Mouse (Mus musculus): ENCODE results near the gene Frzb.

Frzb gene

GRCm38 (mm10) chr2:80430357-80431053, 16.9 kb downstream of the Frzb start:
- no peak for DNase-seq (ENCODE audit: low read depth, low spot score)

GRCm38 (mm10) chr2:80423116-80423515, 24.3 kb downstream of the Frzb start:
- no peak for DNase-seq (ENCODE audit: low read depth, low spot score)

- DNase-seq (ENCODE audit: low read depth, low spot score): no peak
These were observed 25.4 kb downstream of the Frzb start for GRCm38 (mm10) chr2:80421990-80422389.

GRCm38 (mm10) chr2:80416286-80416685, 31.1 kb downstream of the Frzb start:
- DNase-seq (ENCODE audit: low read depth, low spot score): no peak

- no peak for DNase-seq (ENCODE audit: low read depth, low spot score)
These were observed 33.0 kb downstream of the Frzb start for GRCm38 (mm10) chr2:80414387-80414786.

- no peak for DNase-seq (ENCODE audit: low read depth, low spot score)
These were observed 34.3 kb downstream of the Frzb start for GRCm38 (mm10) chr2:80413124-80413523.

GRCm38 (mm10) chr2:80409893-80410574, 37.4 kb downstream of the Frzb start:
- DNase-seq (ENCODE audit: low read depth, low spot score): no peak

GRCm38 (mm10) chr2:80404770-80405169, 42.7 kb downstream of the Frzb start:
- no peak for DNase-seq (ENCODE audit: low read depth, low spot score)

GRCm38 (mm10) chr2:80398595-80399099, 48.8 kb downstream of the Frzb start:
- no peak for DNase-seq (ENCODE audit: low read depth, low spot score)

- DNase-seq (ENCODE audit: low read depth, low spot score): no peak
These were observed 50.6 kb downstream of the Frzb start for GRCm38 (mm10) chr2:80396864-80397263.

- no peak for DNase-seq (ENCODE audit: low read depth, low spot score)
These were observed 51.4 kb downstream of the Frzb start for GRCm38 (mm10) chr2:80396057-80396456.

GRCm38 (mm10) chr2:80388341-80388740, 59.1 kb downstream of the Frzb start:
- DNase-seq (ENCODE audit: low read depth, low spot score): no peak

- DNase-seq (ENCODE audit: low read depth, low spot score): no peak
These were observed 59.8 kb downstream of the Frzb start for GRCm38 (mm10) chr2:80387668-80388067.

GRCm38 (mm10) chr2:80386255-80386654, 61.2 kb downstream of the Frzb start:
- no peak for DNase-seq (ENCODE audit: low read depth, low spot score)

GRCm38 (mm10) chr2:80384447-80384846, 63.0 kb downstream of the Frzb start:
- DNase-seq (ENCODE audit: low read depth, low spot score): no peak

- DNase-seq (ENCODE audit: low read depth, low spot score): no peak
These were observed 67.6 kb downstream of the Frzb start for GRCm38 (mm10) chr2:80379848-80380247.

- no peak for DNase-seq (ENCODE audit: low read depth, low spot score)
These were observed 72.5 kb downstream of the Frzb start for GRCm38 (mm10) chr2:80374892-80375291.

- DNase-seq (ENCODE audit: low read depth, low spot score): no peak
These were observed 76.0 kb downstream of the Frzb start for GRCm38 (mm10) chr2:80371458-80371857.

Measured in CD4-positive helper T cell, adult 2 months (primary cell).